Mouse (Mus musculus) layer of hippocampus, postnatal 25 days (tissue): ENCODE data around the gene Sstr2. TPM values are rescaled to one million over a fixed set of nuclear protein-coding genes. Genes with fewer than 3 reads are reported as not detected.

Source experiments
- total RNA-seq, 2 experiments: library from RNA; stranded (reverse); gene quantifications; 2 replicates each; pipeline ENCODE4 v1.2.3; 2021

Gene Sstr2
- total RNA-seq, 2 experiments from 2014 or later: 25.6 to 27.3 TPM

Other genes starting within 250 kb of the Sstr2 start
- gene Cog1, start 29.8 kb downstream of the Sstr2 start, total RNA-seq: 10 to 100 TPM; 53.4 to 64.0 TPM
- 10 to 100 TPM; 23.0 to 23.3 TPM for gene Slc39a11, start 30.7 kb downstream of the Sstr2 start, total RNA-seq
- gene Fam104a, start 64.8 kb downstream of the Sstr2 start, total RNA-seq: 10 to 100 TPM; 26.6 to 27.9 TPM
- 10 to 100 TPM; 11.8 to 13.5 TPM for gene D11Wsu47e, start 65.1 kb downstream of the Sstr2 start, total RNA-seq
- gene Cpsf4l, start 90.7 kb downstream of the Sstr2 start, total RNA-seq: under 1 TPM in 1 of 2 experiments, not detected in 1; 0.22 TPM
- gene Cdc42ep4, start 132.5 kb downstream of the Sstr2 start, total RNA-seq: 10 to 100 TPM; 41.4 to 41.8 TPM